Mouse (Mus musculus) stomach, postnatal 0 days (tissue): ENCODE measurements at regions not wholly inside any gene's neighbourhood (a gene's known extent, or its start where the extent isn't known, plus 50 kb on each side); places are given as distances from the start of the nearest gene placed in this dataset.

Experiments
- ATAC-seq: fragments of 200-750 bp; cut with Nextera tagmentation; 2 replicates; pipeline ENCODE4 v1.8.0; 2017; ENCODE audit not compliant: low FRiP score, low TSS enrichment
- DNase-seq: peaks from one replicate; pipeline ENCODE4 v3.0.0-alpha.2; 2016; ENCODE audit warnings: low spot score
- H3K27ac ChIP-seq: fragments of 300-500 bp; sonication (generic); replicated peaks from 2 replicates; pipeline ENCODE4 v1.5.1; 2014; ENCODE audit warnings: mild to moderate bottlenecking, control low read depth
- H3K27me3 ChIP-seq: fragments of 300-500 bp; sonication (generic); 2 replicates; pipeline ENCODE4 v1.6.1; 2014; ENCODE audit warnings: low read length; ENCODE audit not compliant: control insufficient read depth, insufficient read depth
- H3K36me3 ChIP-seq: fragments of 300-500 bp; sonication (generic); 2 replicates; pipeline ENCODE4 v1.6.1; 2014; ENCODE audit warnings: low read length, mixed read lengths; ENCODE audit not compliant: control insufficient read depth, insufficient read depth
- H3K4me1 ChIP-seq: fragments of 300-500 bp; sonication (generic); replicated peaks from 2 replicates; pipeline ENCODE4 v1.6.1; 2014; ENCODE audit warnings: antibody characterized with exemption; ENCODE audit not compliant: control insufficient read depth, insufficient read depth
- H3K4me2 ChIP-seq: fragments of 300-500 bp; sonication (generic); replicated peaks from 2 replicates; pipeline ENCODE4 v1.6.1; 2014; ENCODE audit warnings: low read depth, mild to moderate bottlenecking, control low read depth, moderate library complexity
- H3K4me3 ChIP-seq: fragments of 300-500 bp; sonication (generic); 2 replicates; pipeline ENCODE4 v1.5.1; 2014; ENCODE audit warnings: low read depth, low read length, control low read depth
- H3K9ac ChIP-seq: fragments of 300-500 bp; sonication (generic); 2 replicates; pipeline ENCODE4 v1.6.1; 2014; ENCODE audit warnings: mild to moderate bottlenecking, low read length, control low read depth, mixed read lengths
- H3K9me3 ChIP-seq: fragments of 300-500 bp; sonication (generic); 2 replicates; pipeline ENCODE4 v1.6.1; 2016; ENCODE audit warnings: low read length; ENCODE audit not compliant: control insufficient read depth
- CTCF ChIP-seq: IDR thresholded peaks from 2 replicates; pipeline ENCODE4 v1.5.1; 2016; ENCODE audit warnings: antibody characterized with exemption, low read depth, mild to moderate bottlenecking, moderate library complexity
- EP300 ChIP-seq: optimal IDR thresholded peaks from 2 replicates; pipeline ENCODE3; 2016; ENCODE audit warnings: antibody characterized with exemption
- WGBS: fragments of 180-500 bp; shearing (Covaris S2); extraction: QIAGEN DNeasy Blood & Tissue Kit; methylation state at CpG from one replicate; pipeline ENCODE4 v1.1.7; 2014; 5-methylcytosine and 5-hydroxymethylcytosine counted together

DNA sequence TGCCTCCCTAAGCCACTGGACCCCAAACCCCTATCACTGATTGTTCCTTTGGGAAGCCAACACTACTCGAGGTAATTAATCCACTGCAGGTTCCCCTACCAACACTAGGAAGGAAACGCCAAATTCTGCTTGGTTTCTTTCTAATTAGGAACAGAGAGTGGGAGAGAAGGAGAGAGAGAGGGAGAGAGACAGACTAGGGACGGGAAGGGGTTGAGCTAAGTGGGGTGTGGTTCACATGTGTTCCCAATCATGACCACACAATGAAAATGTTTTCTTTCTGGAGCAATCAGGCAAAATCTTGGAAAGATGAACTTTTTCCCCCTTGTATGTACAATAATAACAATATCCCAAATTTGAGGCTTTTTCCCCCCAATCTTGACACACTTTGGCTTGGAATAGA is 619.3 kb downstream of the Gm826 start:
- Histone ChIP-seq H3K36me3 (no peaks in the 10 kb centered on the region), H3K27me3 (no peaks in the 10 kb centered on the region), H3K9me3 (no peaks in the 10 kb centered on the region), H3K27ac (no peak overlapping the region), H3K4me3 (no peak overlapping the region), H3K9ac (no peak overlapping the region), H3K4me1 (no peaks in the 10 kb centered on the region), H3K4me2 (no peak overlapping the region)
- ATAC-seq (no peak), DNase-seq (no peak)
- TF ChIP-seq EP300 (no peak), CTCF (no peak)
- WGBS, result 56% methylated on average over 3 of the region's 3 CpGs

DNA sequence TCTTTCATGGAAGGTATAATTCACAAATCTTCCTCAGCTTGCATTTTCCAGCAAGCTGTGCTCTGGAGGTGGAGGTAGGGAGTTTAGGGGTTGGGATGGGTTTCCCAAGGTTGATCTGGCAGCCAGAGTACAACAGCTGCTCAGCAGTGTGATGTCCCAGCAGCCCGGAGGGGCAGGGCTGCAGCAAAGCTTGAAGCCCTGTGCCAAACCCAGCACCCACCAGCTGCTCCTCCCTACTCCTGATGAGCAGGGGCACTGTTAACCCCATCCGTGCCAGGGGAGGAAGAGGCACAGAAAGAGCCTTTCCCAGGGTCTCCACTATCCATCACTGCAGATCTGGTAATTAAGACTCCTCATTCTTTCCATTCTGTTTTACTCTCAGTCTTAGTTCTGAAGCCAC is 615.2 kb downstream of the Gm826 start:
- DNase-seq (no peak), ATAC-seq (no peak)
- Histone ChIP-seq H3K9ac (no peak overlapping the region), H3K27me3 (no peaks in the 10 kb centered on the region), H3K4me3 (no peak overlapping the region), H3K4me1 (no peaks in the 10 kb centered on the region), H3K36me3 (no peaks in the 10 kb centered on the region), H3K27ac (no peak overlapping the region), H3K9me3 (no peaks in the 10 kb centered on the region), H3K4me2 (no peak overlapping the region)
- TF ChIP-seq CTCF, result no peak
- no peak for TF ChIP-seq EP300
- WGBS, result 20% methylated on average over 2 of the region's 2 CpGs

- no peak overlapping the region for H3K27ac ChIP-seq
- H3K4me1 ChIP-seq, result no peaks in the 10 kb centered on the region
- H3K9me3 ChIP-seq, result no peaks in the 10 kb centered on the region
- no peak for TF ChIP-seq EP300
- no peak for TF ChIP-seq CTCF
- no peak overlapping the region for H3K9ac ChIP-seq
- no peak overlapping the region for H3K4me2 ChIP-seq
- no peak overlapping the region for H3K4me3 ChIP-seq
- peak; percentile 28 for DNase-seq
- WGBS, result 29% methylated on average over 7 of the region's 7 CpGs
- no peaks in the 10 kb centered on the region for H3K27me3 ChIP-seq
- H3K36me3 ChIP-seq, result no peaks in the 10 kb centered on the region
- peak; percentile 40; the same call in 1 of the 2 replicates for ATAC-seq
Measured at GRCm38 (mm10) chr2:159725158-159726076, 608.5 kb downstream of the Gm826 start.

DNA sequence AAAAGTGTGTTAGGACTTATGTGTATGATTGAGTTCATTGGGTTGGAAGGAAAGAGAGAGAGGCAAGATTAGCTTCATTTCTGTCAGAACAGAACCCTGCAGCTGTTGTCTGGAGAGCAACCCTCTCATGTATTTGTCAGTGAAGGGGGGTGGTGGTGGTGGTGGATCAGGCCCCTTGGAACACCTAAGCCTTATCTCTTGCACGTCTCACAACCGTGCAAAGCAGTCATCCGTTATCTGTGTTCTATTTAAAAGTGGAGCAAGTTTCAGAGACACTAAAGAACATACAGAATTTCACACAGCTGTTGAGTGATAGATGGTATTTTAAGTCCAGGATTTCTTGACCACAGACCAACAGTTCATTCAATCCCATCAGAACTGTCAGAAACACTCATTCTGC is 604.7 kb downstream of the Gm826 start:
- no peak for TF ChIP-seq CTCF
- no peak for TF ChIP-seq EP300
- DNase-seq (no peak), ATAC-seq (no peak)
- H3K4me1 ChIP-seq, result no peaks in the 10 kb centered on the region; the same call in 1 of the 2 replicates
- H3K27me3 ChIP-seq, result no peaks in the 10 kb centered on the region
- no peak overlapping the region for H3K27ac ChIP-seq
- H3K4me3 ChIP-seq, result no peak overlapping the region
- WGBS, result 56% methylated on average over 3 of the region's 3 CpGs
- H3K4me2 ChIP-seq, result no peak overlapping the region
- no peaks in the 10 kb centered on the region for H3K36me3 ChIP-seq
- H3K9me3 ChIP-seq, result no peaks in the 10 kb centered on the region
- no peak overlapping the region for H3K9ac ChIP-seq

DNA sequence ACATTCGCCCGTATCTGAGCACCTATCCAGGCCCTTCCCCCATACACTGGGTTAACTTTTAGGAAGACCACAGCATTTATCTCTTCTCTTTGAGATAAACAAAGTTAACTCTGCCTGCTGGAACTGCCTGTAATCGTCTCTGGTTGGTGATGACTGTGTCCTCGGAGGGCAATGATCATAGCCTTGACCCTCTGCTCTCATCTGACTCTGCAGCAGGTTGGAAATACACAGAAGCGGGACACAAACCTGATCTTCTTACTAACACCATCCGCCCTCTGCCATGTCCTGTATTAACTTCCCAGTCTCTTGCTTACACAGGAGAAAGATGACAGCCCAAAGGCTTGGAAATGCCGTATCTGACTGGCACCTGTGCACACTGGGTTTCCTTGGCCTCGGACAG is 603.7 kb downstream of the Gm826 start:
- no peak for TF ChIP-seq CTCF
- no peak for TF ChIP-seq EP300
- Histone ChIP-seq H3K9me3 (no peaks in the 10 kb centered on the region), H3K36me3 (no peaks in the 10 kb centered on the region), H3K4me2 (no peak overlapping the region), H3K4me3 (no peak overlapping the region), H3K27me3 (no peaks in the 10 kb centered on the region), H3K27ac (no peak overlapping the region), H3K4me1 (no peaks in the 10 kb centered on the region; the same call in 1 of the 2 replicates), H3K9ac (no peak overlapping the region)
- ATAC-seq (no peak), DNase-seq (no peak)
- 67% methylated on average over 8 of the region's 8 CpGs for WGBS

DNA sequence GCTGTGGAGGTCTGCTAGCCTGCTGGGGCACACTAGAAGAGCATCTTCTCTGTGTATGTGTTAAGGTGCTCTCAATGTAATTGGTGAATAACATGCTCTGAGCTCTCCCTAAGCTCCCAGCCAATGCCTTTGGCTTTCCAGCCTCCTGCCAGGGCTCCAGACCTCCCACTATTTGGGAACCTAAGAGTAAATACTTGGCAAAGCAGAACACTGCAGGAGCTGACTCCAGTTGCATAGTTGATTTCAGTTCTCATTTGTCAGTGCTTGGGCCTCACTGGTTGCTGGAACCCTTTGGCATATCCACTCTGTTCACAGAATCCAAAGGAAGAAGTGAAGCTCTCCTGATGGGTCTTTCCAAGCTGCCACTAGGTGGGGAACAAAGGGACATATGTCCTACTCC is 602.7 kb downstream of the Gm826 start:
- no peak for ATAC-seq
- DNase-seq, result no peak
- Histone ChIP-seq H3K4me1 (no peaks in the 10 kb centered on the region; the same call in 1 of the 2 replicates), H3K4me2 (no peak overlapping the region), H3K27ac (no peak overlapping the region), H3K4me3 (no peak overlapping the region), H3K9ac (no peak overlapping the region), H3K9me3 (no peaks in the 10 kb centered on the region), H3K36me3 (no peaks in the 10 kb centered on the region), H3K27me3 (no peaks in the 10 kb centered on the region)
- TF ChIP-seq CTCF (no peak), EP300 (no peak)
